Mouse (Mus musculus) ovary, adult 18-20 months (tissue): ENCODE data around the gene Nme9.

Experiments used
- DNase-seq: peaks from one replicate; pipeline ENCODE4 v3.0.0; 2022; ENCODE audit warnings: low spot score, mixed read lengths

Gene Nme9

GRCm38 (mm10) chr9:99484632-99485031 is 33.4 kb downstream of the Nme9 start:
- DNase-seq, result no peak

- no peak for DNase-seq
These were observed 33.9 kb downstream of the Nme9 start for GRCm38 (mm10) chr9:99485144-99485543.

GRCm38 (mm10) chr9:99487126-99487695 is 35.9 kb downstream of the Nme9 start:
- DNase-seq, result no peak

GRCm38 (mm10) chr9:99487841-99488240 is 36.6 kb downstream of the Nme9 start:
- DNase-seq, result no peak

GRCm38 (mm10) chr9:99491050-99491449 is 39.8 kb downstream of the Nme9 start:
- no peak for DNase-seq

GRCm38 (mm10) chr9:99492634-99493200 is 41.4 kb downstream of the Nme9 start:
- DNase-seq, result no peak

- DNase-seq, result no peak
These were observed 48.1 kb downstream of the Nme9 start for GRCm38 (mm10) chr9:99499336-99499735.

GRCm38 (mm10) chr9:99505875-99506274 is 54.6 kb downstream of the Nme9 start:
- no peak for DNase-seq
